Mouse (Mus musculus): ENCODE data around the gene Uty.

Gene Uty

DNA sequence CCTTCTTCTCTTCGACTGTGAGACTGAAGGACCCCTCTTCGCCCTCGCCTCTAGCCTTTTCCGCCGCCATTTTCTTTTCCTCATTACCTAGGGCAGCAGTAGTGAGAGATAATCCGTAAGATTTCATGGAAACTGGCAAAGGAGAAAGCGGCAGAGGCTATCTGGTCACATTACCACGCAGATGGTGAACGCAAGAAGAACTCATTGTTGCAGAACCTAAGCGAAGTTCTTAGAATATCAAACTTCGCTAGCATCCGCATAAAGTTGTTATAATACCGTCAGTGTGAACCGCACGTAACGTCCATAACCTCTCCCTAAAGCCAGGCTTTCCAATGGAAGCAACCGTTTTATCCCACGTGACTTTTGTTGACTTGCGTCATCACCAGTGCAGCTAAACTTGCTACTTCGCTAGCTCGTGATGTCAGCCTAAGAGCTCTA is at the start of gene Uty:
Uty (minus strand) TSS at position 334 of the 438 bp plus-strand sequence.
- no peak for DNase-seq (ENCODE audit: low spot score)

GRCm38 (mm10) chrY:1293708-1294107 is 48.1 kb upstream of the Uty start:
- no peak for DNase-seq (ENCODE audit: low spot score)

- no peak for DNase-seq (ENCODE audit: low spot score)
Observed at GRCm38 (mm10) chrY:1286171-1286795, 40.7 kb upstream of the Uty start, which contains the start of gene Ddx3y. Gene Ddx3y (minus strand): TSS chrY:1286629.

- no peak for DNase-seq (ENCODE audit: low spot score)
Observed at GRCm38 (mm10) chrY:1285735-1286134, 40.2 kb upstream of the Uty start.

GRCm38 (mm10) chrY:1246117-1246516 is 558 bp upstream of the Uty start:
- no peak for DNase-seq (ENCODE audit: low spot score)

DNA sequence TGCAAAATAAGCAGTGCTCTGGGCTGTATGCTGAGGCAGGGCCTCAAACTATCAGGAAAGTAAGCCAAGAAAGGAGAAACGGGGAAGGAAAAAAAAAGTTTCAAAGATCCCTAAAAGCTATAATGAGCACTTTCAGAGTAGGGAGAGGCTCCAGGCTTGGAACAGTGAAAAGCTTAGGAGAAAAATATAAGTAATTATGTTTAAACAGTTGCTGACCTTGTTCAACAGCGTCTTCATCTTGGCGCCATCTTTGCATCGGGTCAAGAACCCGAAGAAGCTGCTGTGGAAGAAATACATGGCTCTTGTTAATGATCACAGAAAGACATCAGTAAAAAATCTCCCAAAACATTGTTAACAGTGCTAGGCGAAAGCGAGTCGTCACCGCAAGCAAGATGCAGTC is 619 bp downstream of the Uty start:
- no peak for DNase-seq (ENCODE audit: low spot score)

DNA sequence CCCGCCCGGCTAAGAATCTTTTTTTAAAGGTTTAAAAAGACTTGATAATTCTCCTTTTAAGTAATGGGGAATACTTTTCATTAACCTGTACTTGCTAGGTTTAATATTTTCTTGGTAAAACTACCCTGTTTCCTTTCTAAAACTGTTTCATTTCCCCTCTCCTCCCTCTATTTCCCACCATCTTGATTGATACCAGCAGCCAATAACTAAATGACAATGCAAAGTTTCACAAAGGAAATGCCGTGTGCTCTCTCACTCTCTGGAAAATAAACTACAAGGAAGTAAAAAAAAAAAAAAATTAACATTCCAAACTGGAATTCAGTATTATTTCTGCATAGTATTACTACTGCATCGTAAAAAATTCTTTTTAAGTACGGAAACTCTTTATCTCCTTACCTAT is 1.1 kb downstream of the Uty start:
- DNase-seq (ENCODE audit: low spot score) = no peak

GRCm38 (mm10) chrY:1220001-1220400 is 25.6 kb downstream of the Uty start:
- DNase-seq (ENCODE audit: low spot score) = no peak

DNA sequence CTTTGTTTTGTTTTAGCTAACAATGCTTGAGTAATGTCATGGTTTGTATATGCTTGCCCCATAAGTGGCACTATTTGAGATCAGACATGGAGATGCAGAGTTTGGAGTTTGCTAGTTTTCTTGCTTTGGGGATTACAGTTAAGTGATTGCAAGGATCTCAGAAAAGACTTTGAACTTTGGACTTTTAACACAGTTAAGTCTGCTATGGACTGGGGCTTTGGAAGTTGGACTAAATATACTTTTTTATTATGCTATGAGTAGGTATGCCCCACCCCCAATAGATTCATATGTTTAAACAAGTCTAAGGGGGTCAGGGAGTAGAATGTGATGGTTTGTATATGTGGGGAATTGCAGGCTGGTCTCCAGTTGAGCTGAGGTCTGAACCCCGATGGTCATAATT is 67.1 kb downstream of the Uty start:
- no peak for DNase-seq (ENCODE audit: low spot score)

DNA sequence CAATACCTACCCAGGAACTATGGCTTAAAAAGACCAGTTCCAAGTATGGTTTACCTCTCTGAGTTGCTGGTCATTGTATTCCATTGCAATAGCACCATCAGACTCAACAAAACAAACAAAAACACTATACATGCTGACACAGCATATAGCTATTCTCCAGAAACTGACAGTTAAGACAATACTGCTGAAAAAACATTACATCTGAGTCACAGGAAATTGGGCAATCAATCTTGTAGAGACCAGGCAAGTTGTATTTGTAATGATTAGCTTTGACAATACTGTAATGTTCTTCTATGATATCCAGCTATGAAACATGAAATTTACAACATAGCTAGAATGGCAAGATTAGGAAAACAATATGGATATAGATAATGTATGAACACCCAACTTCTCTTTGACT is 82.5 kb downstream of the Uty start:
- no peak for DNase-seq (ENCODE audit: low spot score)

- DNase-seq (ENCODE audit: low spot score) = no peak
Observed at GRCm38 (mm10) chrY:1116153-1116552, 129.4 kb downstream of the Uty start.

DNA sequence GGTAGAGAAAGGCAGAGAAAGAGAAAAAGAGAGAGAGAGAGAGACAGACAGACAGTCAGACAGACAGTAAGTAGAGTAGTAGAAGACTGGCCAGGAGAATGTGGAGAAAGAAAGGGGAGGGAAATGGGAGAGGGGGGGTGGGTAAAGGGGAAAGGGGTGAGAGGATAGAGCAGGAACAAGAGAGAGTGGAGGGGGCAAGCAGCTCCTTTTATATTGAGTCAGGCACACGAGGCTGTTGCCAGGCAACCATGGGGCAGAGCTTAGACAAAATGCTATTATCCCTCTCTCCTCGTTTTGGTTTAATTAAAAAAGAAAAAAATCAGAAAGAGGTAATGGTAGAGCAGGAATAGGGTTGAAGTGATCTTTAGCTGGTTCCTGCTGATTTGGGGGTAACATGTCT is 131.5 kb downstream of the Uty start:
- DNase-seq (ENCODE audit: low spot score) = no peak

Measured in MN1 (cell line).